Mouse (Mus musculus): ENCODE data around the gene Cyb5b.

- TF ChIP-seq POLR2A (IDR thresholded peaks at IDR 0.05; ENCODE audit: extremely low read depth, insufficient read depth, low read length) (no peak), CTCF (IDR thresholded peaks at IDR 0.05; ENCODE audit: extremely low read depth, insufficient read depth, low read length) (no peak)
These were observed 31.6 kb upstream of the Cyb5b start for GRCm38 (mm10) chr8:107118803-107119233.
